Mouse (Mus musculus): ENCODE data around the gene Tax1bp1. TPM values are rescaled to one million over a fixed set of nuclear protein-coding genes. Genes with fewer than 3 reads are reported as not detected.

Gene Tax1bp1
- total RNA-seq, 2 experiments from 2014 or later, result 131 to 132 TPM

DNA sequence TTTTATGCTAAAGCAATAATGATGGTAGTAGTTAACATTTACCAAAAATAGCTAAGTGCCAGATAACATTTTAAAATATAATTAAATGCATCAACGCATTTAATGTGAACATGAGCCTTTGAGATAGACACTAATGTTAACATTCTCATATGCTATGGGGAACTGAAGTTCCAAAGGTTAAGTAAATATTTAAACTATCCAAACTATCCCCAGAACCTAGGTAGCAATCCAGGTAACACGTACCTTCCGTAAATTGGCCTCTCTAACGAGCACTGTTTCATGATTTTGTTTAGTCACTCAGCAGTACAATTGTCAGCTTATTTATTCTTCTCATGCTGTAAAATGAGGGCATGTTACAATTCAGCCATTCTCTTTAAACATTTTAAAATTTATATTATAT lies 13.6 kb upstream of the Tax1bp1 start:
- DNase-seq (ENCODE audit: low spot score in 2 of 2), result no peak
- intact Hi-C loops (cut with DNase I), result no loop called here

DNA sequence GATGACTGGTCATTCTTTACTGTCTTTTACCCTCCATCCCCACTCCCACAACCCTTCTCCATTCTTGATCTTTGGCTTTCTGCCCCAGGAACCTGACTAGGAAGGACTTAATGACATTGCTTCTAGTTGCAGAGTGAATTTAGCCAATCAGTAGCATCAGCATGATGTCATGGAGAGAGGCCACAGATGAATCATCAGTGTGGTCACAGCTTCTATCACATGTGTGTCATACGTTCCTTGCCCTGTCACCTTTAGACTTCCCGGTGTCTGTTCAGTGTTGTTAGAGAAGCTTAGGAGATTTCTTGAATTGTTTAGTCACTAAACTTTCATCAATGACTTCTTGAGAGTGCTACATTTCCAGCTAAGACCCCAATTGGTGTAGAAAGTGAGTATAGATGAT lies 10.3 kb upstream of the Tax1bp1 start:
- DNase-seq (ENCODE audit: low spot score in 2 of 2), result no peak
- intact Hi-C loops (cut with DNase I), result no loop called here

- no peak for DNase-seq (ENCODE audit: low spot score in 2 of 2)
- intact Hi-C loops (cut with DNase I), result no loop called here
These were observed 8.2 kb upstream of the Tax1bp1 start for GRCm38 (mm10) chr6:52705280-52705679.

GRCm38 (mm10) chr6:52707815-52708214 lies 5.7 kb upstream of the Tax1bp1 start:
- intact Hi-C loops (cut with DNase I), result no loop called here
- no peak for DNase-seq (ENCODE audit: low spot score in 2 of 2)

GRCm38 (mm10) chr6:52712563-52712962 lies 966 bp upstream of the Tax1bp1 start:
- intact Hi-C loops (cut with DNase I), result loop anchor here (5.0 kb wide), 2 partner anchors 50 to 70 kb away; partner anchors contain the start of gene Hibadh
- DNase-seq (ENCODE audit: low spot score in 2 of 2), result no peak

DNA sequence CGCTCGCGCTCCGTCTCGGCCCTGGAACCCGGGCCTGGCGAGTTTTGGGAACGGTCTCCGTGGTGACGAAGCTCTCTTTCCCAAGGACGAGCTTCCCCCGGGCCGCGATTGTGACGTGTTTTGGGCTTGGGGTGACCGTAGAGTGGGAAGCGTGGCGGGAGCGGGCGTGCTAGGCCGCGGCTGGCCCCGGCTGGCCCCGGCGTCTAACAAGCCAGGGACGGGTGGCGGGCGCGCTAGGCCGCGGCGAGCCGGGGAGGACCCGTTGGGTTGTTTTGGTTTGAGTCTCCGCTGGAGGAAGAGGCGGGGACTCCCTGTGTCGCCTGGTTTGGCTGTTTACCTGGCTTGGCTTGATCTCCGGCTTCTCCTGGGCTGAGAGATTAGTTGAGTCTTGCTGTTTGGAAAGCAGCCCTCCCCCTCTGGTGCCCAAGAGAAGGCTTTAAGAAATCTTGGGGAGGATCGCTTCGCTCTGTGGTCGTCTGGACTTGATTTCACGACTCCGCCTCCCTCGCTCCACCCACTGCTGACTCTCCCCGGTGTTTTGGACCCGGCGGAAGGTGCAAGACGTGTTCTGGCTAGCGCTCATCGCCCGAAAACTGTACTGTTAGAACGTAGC lies 474 bp downstream of the Tax1bp1 start:
- DNase-seq (ENCODE audit: low spot score in 2 of 2), result peak; percentile 68 to 79
- intact Hi-C loops (cut with DNase I), result loop anchor here (5.0 kb wide), 2 partner anchors 52 to 72 kb away; partner anchors contain the start of gene Hibadh

GRCm38 (mm10) chr6:52717493-52718192 lies 4.1 kb downstream of the Tax1bp1 start:
- DNase-seq (ENCODE audit: low spot score in 2 of 2), result no peak
- intact Hi-C loops (cut with DNase I), result no loop called here

GRCm38 (mm10) chr6:52724805-52725439 lies 11.4 kb downstream of the Tax1bp1 start:
- intact Hi-C loops (cut with DNase I), result loop anchor here (5.0 to 10.0 kb wide), 3 partner anchors 112 to 453 kb away; no protein-coding TSS in a partner anchor

DNA sequence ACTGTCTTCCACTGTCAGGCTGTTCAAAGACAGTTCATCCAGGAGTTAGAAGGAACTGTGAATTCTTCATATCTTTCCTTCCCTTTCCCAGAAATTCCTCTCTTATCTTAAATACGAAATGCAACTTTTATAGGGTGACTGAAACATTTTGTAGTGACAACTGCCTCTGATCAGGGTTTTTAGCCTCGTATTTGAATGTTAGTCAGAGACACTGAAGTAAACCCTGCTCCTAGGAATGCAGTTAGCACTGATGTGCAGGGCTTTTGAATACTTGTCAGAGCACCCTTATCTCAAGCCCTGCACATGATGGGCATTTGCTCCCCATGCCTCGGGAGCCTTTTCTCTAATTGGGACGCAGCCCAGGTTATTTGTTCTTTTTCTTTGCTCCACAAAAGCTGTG lies 16.8 kb downstream of the Tax1bp1 start:
- no peak for DNase-seq (ENCODE audit: low spot score in 2 of 2)
- intact Hi-C loops (cut with DNase I), result no loop called here

More at GRCm38 (mm10) chr6:52724805-52725439, 11.4 kb downstream of the Tax1bp1 start:
- peak; percentile 72 to 75 for DNase-seq (ENCODE audit: low spot score in 2 of 2)

- intact Hi-C loops (cut with DNase I), result no loop called here
- no peak for DNase-seq (ENCODE audit: low spot score in 2 of 2)
These were observed 21.1 kb downstream of the Tax1bp1 start for GRCm38 (mm10) chr6:52734630-52735029.

DNA sequence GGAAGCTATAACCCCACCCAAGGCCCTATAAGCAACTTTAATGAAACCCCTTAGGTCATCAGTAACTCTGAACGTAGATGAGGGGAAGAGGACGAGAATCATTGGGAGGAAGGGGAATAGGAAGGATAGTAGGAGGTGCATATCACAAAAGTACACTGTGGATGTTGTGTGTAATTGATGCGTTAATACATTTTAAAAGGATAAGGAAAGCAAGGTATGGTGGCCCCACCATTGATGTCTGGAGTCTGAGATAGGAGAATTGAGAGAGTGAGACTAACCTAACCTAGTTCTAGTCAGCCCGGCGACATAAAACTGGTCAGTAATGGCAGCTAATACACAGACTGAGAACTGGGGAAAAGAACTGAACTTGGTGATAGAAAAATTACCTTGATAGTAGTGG lies 39.3 kb downstream of the Tax1bp1 start:
- intact Hi-C loops (cut with DNase I), result no loop called here
- no peak for DNase-seq (ENCODE audit: low spot score in 2 of 2)

DNA sequence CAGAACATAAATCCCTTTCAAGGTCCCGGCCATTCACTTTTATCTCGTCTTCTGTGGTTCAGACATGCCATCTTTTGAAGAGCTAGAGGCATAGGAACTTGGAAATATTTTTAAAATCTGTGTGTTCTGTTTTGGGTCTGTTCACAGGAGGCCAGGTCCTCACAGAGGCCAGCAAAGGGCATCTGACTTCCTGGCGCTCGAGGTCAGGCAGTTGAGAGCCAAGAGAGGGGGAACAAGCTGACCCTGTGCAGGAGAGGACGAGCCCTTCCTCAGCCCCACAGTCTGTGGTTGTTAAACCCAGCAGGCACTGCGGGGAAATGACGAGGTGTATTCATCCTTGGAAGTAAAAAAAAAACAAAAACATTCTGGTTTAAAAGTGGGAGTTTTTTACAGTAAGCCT lies 51.7 kb downstream of the Tax1bp1 start:
- intact Hi-C loops (cut with DNase I), result no loop called here
- no peak for DNase-seq (ENCODE audit: low spot score in 2 of 2)

- intact Hi-C loops (cut with DNase I), result no loop called here
- no peak for DNase-seq (ENCODE audit: low spot score in 2 of 2)
These were observed 57.3 kb downstream of the Tax1bp1 start for GRCm38 (mm10) chr6:52770789-52771188.

- intact Hi-C loops (cut with DNase I), result no loop called here
- no peak for DNase-seq (ENCODE audit: low spot score in 2 of 2)
These were observed 59.6 kb downstream of the Tax1bp1 start for GRCm38 (mm10) chr6:52773132-52773531.

DNA sequence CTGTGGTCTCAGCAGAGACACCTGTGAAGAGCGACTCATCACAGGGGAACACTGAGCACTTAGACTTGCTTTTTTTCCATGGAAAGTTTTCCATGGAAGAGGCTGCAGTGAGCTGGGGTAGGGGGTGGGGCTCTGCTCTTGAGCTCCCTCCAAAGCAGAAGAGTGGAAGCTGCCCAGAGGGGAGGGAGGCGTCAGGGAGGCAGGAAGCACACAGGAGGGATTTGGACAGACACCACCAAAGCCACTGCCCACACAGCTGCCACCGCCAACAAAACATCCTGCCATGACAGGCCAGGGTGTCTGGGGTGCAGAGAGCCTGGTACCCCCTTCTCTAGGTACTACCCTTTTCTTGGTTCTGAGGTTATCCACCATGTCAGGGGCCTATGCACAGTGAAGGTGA lies 61.8 kb downstream of the Tax1bp1 start:
- intact Hi-C loops (cut with DNase I), result no loop called here
- DNase-seq (ENCODE audit: low spot score in 2 of 2), result peak in 1 of 2 experiments; percentile 43

GRCm38 (mm10) chr6:52775956-52776355 lies 62.4 kb downstream of the Tax1bp1 start:
- intact Hi-C loops (cut with DNase I), result no loop called here
- DNase-seq (ENCODE audit: low spot score in 2 of 2), result no peak

DNA sequence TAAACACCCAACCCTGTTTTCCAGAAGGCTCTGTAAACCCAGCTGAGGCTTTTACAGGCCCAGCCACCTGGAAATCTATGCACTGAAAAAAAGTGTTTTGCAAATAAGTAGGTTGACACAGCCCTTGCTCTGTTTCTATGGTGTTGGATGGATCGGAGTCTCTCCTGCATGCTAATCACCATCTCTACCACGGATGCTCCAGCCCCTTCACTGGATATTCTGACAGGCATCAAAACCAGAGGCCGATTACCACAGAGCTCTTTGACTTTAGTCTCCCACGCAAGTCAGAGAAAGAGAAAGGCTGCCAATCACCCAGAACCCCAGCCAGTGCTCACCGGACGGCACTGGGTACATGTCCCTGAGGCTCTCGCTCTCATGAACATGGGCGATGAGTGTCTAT lies 63.5 kb downstream of the Tax1bp1 start:
- no peak for DNase-seq (ENCODE audit: low spot score in 2 of 2)
- intact Hi-C loops (cut with DNase I), result no loop called here

GRCm38 (mm10) chr6:52778523-52778922 lies 65.0 kb downstream of the Tax1bp1 start:
- DNase-seq (ENCODE audit: low spot score in 2 of 2), result no peak
- intact Hi-C loops (cut with DNase I), result no loop called here

- intact Hi-C loops (cut with DNase I), result no loop called here
- no peak for DNase-seq (ENCODE audit: low spot score in 2 of 2)
These were observed 66.0 kb downstream of the Tax1bp1 start for GRCm38 (mm10) chr6:52779546-52779945.

DNA sequence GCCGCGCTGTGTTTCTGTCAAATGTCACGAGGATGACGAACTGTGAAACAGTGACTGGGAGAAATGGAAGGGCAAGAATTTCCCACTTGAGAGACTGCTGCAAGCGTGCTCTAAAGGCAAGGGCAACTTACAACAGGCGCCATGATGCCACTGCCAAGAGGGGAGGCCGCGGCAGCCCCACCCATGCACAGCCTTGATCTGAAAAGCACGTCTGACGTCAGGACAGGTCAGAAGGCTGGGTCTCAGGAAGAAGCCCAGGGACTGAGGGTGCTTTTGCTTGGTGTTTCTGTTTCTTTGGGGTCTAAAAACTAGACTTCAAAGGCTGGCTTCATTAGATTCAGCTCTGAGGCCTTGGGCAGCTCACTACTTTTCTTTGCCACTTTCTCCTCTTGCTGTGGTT lies 76.8 kb downstream of the Tax1bp1 start:
- intact Hi-C loops (cut with DNase I), result no loop called here
- DNase-seq (ENCODE audit: low spot score in 2 of 2), result no peak

GRCm38 (mm10) chr6:52790781-52791180 lies 77.3 kb downstream of the Tax1bp1 start:
- intact Hi-C loops (cut with DNase I), result no loop called here
- DNase-seq (ENCODE audit: low spot score in 2 of 2), result no peak

Data from left cerebral cortex, postnatal 25 days (tissue).